Mouse (Mus musculus) intestine, embryonic 15.5 days (tissue): ENCODE results near the gene Ifi27. TPM values are rescaled to one million over a fixed set of nuclear protein-coding genes. Genes with fewer than 3 reads are reported as not detected.

Experiments
- ATAC-seq: fragments of 200-750 bp; cut with Nextera tagmentation; 2 replicates; pipeline ENCODE4 v1.8.0; 2017; ENCODE audit warnings: moderate TSS enrichment, moderate library complexity
- H3K27ac ChIP-seq: fragments of 300-500 bp; sonication (generic); 2 replicates; pipeline ENCODE4 v1.5.1; 2015; ENCODE audit warnings: mild to moderate bottlenecking, inconsistent platforms
- H3K27me3 ChIP-seq: fragments of 300-500 bp; sonication (generic); replicated peaks from 2 replicates; pipeline ENCODE4 v1.6.1; 2015; ENCODE audit warnings: inconsistent platforms
- H3K36me3 ChIP-seq: fragments of 300-500 bp; sonication (generic); 2 replicates; pipeline ENCODE4 v1.6.1; 2015; ENCODE audit warnings: inconsistent platforms
- H3K4me1 ChIP-seq: fragments of 300-500 bp; sonication (generic); replicated peaks from 2 replicates; pipeline ENCODE4 v1.6.1; 2015; ENCODE audit warnings: inconsistent platforms
- H3K4me2 ChIP-seq: fragments of 300-500 bp; sonication (generic); replicated peaks from 2 replicates; pipeline ENCODE4 v1.6.1; 2015; ENCODE audit warnings: mild to moderate bottlenecking, inconsistent platforms
- H3K4me3 ChIP-seq: fragments of 300-500 bp; sonication (generic); replicated peaks from 2 replicates; pipeline ENCODE4 v1.5.1; 2015; ENCODE audit warnings: inconsistent platforms
- H3K9ac ChIP-seq: fragments of 300-500 bp; sonication (generic); 2 replicates; pipeline ENCODE4 v1.6.1; 2015; ENCODE audit warnings: inconsistent platforms
- H3K9me3 ChIP-seq: fragments of 300-500 bp; sonication (generic); 2 replicates; pipeline ENCODE4 v1.6.1; 2016; ENCODE audit warnings: inconsistent platforms
- WGBS: fragments of 180-500 bp; shearing (Covaris S2); methylation state at CpG from one replicate; pipeline ENCODE4 v1.1.7; 2015; 5-methylcytosine and 5-hydroxymethylcytosine counted together
- polyA plus RNA-seq: library from polyadenylated mRNA; unstranded; fragments of >200 nt; fragmentation: Nextera tagmentation; extraction: Ambion mirVana; gene quantifications from 2 replicates; pipeline ENCODE4 v1.2.1, GENCODE M21; 2015

Ifi27 gene
- 45.6 and 48.8 TPM in 2 replicates for polyA plus RNA-seq

DNA sequence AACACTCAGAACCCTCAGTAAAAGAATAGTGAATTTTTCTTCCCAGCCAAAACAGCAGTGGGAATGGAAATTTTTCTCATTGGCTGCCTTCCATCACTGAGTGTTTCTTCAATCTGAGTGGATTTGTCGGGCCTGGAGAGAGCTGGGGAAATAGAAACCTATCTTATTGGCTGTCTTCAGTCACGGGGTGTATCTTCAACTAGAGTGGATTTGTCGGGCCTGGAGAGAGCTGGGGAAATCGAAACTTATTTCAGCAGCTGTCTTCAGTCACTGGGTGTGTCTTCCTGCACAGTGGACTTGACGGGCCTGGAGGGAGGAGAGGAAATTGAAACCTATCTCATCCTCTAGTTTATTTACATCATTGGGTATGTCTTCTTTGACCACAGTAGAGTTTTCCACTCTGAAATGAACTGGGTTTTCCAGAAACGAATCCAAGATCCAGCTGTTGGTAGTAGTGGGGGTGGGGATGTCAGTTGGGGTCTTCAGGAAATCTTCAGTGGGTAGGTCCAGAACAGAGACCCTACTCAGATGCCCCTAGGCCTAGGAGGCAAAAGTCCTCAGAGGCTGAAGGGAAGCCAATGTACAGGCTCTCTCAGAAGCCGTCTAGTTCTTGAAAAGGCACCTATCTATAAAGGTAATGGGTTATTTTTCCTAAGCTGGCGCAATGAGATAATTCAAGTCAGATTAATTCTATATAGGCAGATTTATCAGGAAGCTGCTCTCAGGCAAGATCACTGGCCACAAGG, at the start of gene Ifi27:
Gene Ifi27, plus strand, starts transcription at position 226 of the 746 bp plus-strand sequence.
- no peak within 1 kb of the TSS for H3K9ac ChIP-seq

GRCm38 (mm10) chr12:103388505-103389347, 45.3 kb upstream of the Ifi27 start, which contains the start of gene Otub2:
Gene Otub2, plus strand, starts transcription at chr12:103388682.
- Histone ChIP-seq H3K27ac (no peak within 1 kb of the TSS), H3K4me1 (0 out of 2 replicates have a peak, but pooled peaks cover 7% of the 10 kb centered on the region), H3K27me3 (no peaks in the 10 kb centered on the region), H3K36me3 (no peaks in the 10 kb centered on the region), H3K4me2 (peak within 1 kb of the TSS; percentile 88), H3K9ac (peak within 1 kb of the TSS; percentile 95), H3K9me3 (no peaks in the 10 kb centered on the region), H3K4me3 (peak within 1 kb of the TSS; percentile 87)
- peak; percentile 99 for ATAC-seq
- under 1% methylated on average over 57 of the region's 58 CpGs for WGBS

More for the DNA sequence above, at the start of gene Ifi27:
- no peaks in the 10 kb centered on the region for H3K4me1 ChIP-seq
- H3K36me3 ChIP-seq = no peaks in the 10 kb centered on the region
- no peaks in the 10 kb centered on the region for H3K9me3 ChIP-seq
- no peaks in the 10 kb centered on the region for H3K27me3 ChIP-seq
- peak; percentile 94 for ATAC-seq
- WGBS = 44% methylated on average over 8 of the region's 8 CpGs
- H3K27ac ChIP-seq = peak within 1 kb of the TSS; percentile 70; the same call in 1 of the 2 replicates
- H3K4me3 ChIP-seq = 0 out of 2 replicates have a peak within 1 kb of the TSS, but pooled peaks have one; percentile 20
- H3K4me2 ChIP-seq = peak within 1 kb of the TSS; percentile 45

GRCm38 (mm10) chr12:103389348-103389727, 44.7 kb upstream of the Ifi27 start:
- H3K9ac ChIP-seq = peak overlapping the region; percentile 95; the same call in 1 of the 2 replicates
- H3K4me1 ChIP-seq = 0 out of 2 replicates have a peak, but pooled peaks cover 7% of the 10 kb centered on the region
- H3K4me3 ChIP-seq = peak overlapping the region; percentile 87
- ATAC-seq = no peak
- no peaks in the 10 kb centered on the region for H3K36me3 ChIP-seq
- no peak overlapping the region for H3K27ac ChIP-seq
- 63% methylated on average over 2 of the region's 2 CpGs for WGBS
- H3K27me3 ChIP-seq = no peaks in the 10 kb centered on the region
- peak overlapping the region; percentile 88 for H3K4me2 ChIP-seq
- H3K9me3 ChIP-seq = no peaks in the 10 kb centered on the region

DNA sequence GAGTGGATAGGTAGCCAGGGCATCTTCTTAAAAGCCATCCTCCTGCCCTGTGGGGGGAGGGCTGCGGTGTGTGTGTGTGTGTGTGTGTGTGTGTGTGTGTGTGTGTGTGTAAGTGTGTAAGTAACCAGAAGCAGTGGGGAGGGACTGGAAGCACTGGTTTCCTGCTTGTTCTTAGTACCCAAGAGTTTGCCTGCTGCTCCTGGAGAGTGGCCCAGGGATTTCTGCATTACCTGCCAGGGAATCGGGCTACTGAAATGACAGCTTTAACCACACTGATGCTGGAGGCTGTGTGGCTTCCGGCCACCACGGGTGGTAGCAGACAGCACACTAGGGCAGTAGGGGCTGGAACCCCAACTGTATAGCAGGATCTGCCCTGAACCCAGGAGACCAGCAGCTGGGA, 44.0 kb upstream of the Ifi27 start:
- Histone ChIP-seq H3K27me3 (no peaks in the 10 kb centered on the region), H3K36me3 (no peaks in the 10 kb centered on the region), H3K4me2 (no peak overlapping the region), H3K27ac (no peak overlapping the region), H3K9me3 (no peaks in the 10 kb centered on the region), H3K4me1 (0 out of 2 replicates have a peak, but pooled peaks cover 7% of the 10 kb centered on the region), H3K9ac (no peak overlapping the region), H3K4me3 (no peak overlapping the region)
- WGBS = 76% methylated on average over 3 of the region's 4 CpGs
- no peak for ATAC-seq

DNA sequence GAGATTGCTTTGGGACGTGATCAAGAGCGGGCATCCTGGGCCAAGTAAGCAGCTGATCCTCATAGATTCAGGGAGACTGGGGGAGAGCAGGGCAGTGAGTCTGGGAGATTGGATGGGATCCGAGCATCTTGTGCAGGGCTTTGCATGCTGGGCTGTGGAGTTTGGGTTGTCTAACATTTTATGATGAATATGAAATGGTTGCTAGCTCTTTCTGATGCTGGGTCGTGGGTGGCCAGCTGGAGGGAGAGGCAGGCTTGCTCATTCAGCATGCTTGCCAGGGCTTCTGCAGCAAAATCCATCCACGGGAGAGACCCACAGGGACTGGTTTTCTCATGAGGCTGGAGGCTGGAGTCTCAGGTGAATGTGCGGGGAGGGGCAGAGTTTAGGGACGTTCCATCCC, 42.9 kb upstream of the Ifi27 start:
- Histone ChIP-seq H3K4me2 (no peak overlapping the region), H3K4me1 (0 out of 2 replicates have a peak, but pooled peaks cover 7% of the 10 kb centered on the region), H3K27me3 (no peaks in the 10 kb centered on the region), H3K4me3 (no peak overlapping the region), H3K9me3 (no peaks in the 10 kb centered on the region), H3K36me3 (no peaks in the 10 kb centered on the region), H3K27ac (no peak overlapping the region), H3K9ac (no peak overlapping the region)
- 70% methylated on average over 7 of the region's 7 CpGs for WGBS
- no peak for ATAC-seq

DNA sequence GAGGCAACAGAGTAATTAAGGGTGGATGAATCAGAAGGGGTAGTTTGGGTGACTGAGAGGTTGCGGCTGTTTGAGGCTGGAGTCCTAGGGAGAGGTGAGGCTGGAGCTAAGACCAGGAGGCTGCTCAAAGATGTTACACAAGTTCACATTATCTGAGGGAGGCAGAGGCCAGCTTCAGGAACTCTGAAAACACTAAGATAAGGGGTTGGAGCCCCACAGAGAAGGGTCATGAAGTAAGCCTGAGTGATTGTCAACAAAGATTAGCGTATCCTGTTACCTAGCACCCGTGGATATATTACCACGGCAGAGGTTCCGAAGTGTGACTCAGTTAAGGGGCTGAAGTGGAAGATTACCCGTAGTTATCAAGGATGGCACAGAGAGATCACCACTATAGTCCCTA, 40.5 kb upstream of the Ifi27 start:
- Histone ChIP-seq H3K4me3 (no peak overlapping the region), H3K9ac (no peak overlapping the region), H3K36me3 (no peaks in the 10 kb centered on the region), H3K4me2 (no peak overlapping the region), H3K9me3 (no peaks in the 10 kb centered on the region), H3K27me3 (no peaks in the 10 kb centered on the region), H3K27ac (no peak overlapping the region), H3K4me1 (0 out of 2 replicates have a peak, but pooled peaks cover 7% of the 10 kb centered on the region)
- ATAC-seq = peak; percentile 41; the same call in 1 of the 2 replicates
- WGBS = 33% methylated on average over 6 of the region's 6 CpGs

- no peak overlapping the region for H3K4me3 ChIP-seq
- H3K9me3 ChIP-seq = no peaks in the 10 kb centered on the region
- no peak overlapping the region for H3K27ac ChIP-seq
- no peaks in the 10 kb centered on the region for H3K4me1 ChIP-seq
- 65% methylated on average over 12 of the region's 12 CpGs for WGBS
- no peaks in the 10 kb centered on the region for H3K36me3 ChIP-seq
- no peak overlapping the region for H3K9ac ChIP-seq
- ATAC-seq = no peak
- no peaks in the 10 kb centered on the region for H3K27me3 ChIP-seq
- H3K4me2 ChIP-seq = no peak overlapping the region
Measured at GRCm38 (mm10) chr12:103395486-103396275, 38.3 kb upstream of the Ifi27 start.

DNA sequence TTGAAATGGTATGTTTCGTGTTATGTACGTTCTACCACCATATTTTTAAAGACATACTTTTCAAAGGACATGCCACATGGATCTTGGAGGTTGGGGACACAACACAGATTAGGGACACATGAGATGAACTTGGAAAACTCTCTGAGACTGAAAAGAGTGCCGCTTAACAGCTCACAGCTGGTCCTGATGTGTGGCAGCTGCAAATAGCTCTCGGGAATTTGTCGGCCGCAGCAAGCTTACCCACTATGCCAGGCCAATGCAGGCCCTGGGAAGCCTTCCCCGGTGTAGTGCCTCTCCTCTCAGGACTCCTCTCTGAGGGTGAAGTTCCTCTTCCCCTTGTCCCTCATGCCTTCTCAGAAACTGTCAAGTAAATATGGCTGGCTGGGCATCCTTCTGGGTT, 37.3 kb upstream of the Ifi27 start:
- Histone ChIP-seq H3K4me1 (no peaks in the 10 kb centered on the region), H3K27ac (no peak overlapping the region), H3K36me3 (no peaks in the 10 kb centered on the region), H3K9ac (no peak overlapping the region), H3K4me3 (no peak overlapping the region), H3K27me3 (no peaks in the 10 kb centered on the region), H3K4me2 (no peak overlapping the region), H3K9me3 (no peaks in the 10 kb centered on the region)
- ATAC-seq = no peak
- 81% methylated on average over 7 of the region's 7 CpGs for WGBS

GRCm38 (mm10) chr12:103404131-103404530, 29.9 kb upstream of the Ifi27 start:
- H3K27ac ChIP-seq = no peak overlapping the region
- no peaks in the 10 kb centered on the region for H3K9me3 ChIP-seq
- no peaks in the 10 kb centered on the region for H3K4me1 ChIP-seq
- H3K4me3 ChIP-seq = no peak overlapping the region
- no peak overlapping the region for H3K9ac ChIP-seq
- H3K36me3 ChIP-seq = peaks cover 24% of the 10 kb centered on the region
- no peak for ATAC-seq
- H3K27me3 ChIP-seq = no peaks in the 10 kb centered on the region
- H3K4me2 ChIP-seq = no peak overlapping the region
- WGBS = 87% methylated on average over 18 of the region's 18 CpGs

DNA sequence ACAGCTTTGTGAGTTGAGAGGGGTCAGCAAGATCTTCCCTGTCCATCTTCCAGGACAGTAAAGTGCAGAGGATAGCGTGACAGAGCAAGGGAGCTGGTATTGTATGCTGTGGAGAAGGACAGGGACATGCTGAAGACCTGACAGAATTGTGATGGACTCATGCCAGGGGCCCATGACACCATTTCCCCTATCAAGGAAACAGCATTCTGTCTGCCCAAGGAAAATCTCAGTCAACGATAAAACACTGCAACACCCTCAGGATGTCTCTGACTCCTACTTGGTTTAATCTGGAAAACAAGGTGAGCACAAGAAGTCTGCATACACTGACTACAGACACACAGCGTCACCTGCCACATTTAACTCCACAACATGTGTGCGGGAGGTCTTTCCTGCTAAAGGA, 26.3 kb upstream of the Ifi27 start, which contains the start of gene 9330161L09Rik:
Gene 9330161L09Rik, minus strand, starts transcription at position 101 of the 400 bp plus-strand sequence.
- Histone ChIP-seq H3K27ac (no peak within 1 kb of the TSS), H3K27me3 (no peaks in the 10 kb centered on the region), H3K9me3 (no peaks in the 10 kb centered on the region), H3K4me1 (no peaks in the 10 kb centered on the region), H3K4me3 (no peak within 1 kb of the TSS), H3K36me3 (peaks cover 45% of the 10 kb centered on the region), H3K9ac (no peak within 1 kb of the TSS), H3K4me2 (no peak within 1 kb of the TSS)
- WGBS = 97% methylated on average over 4 of the region's 4 CpGs
- ATAC-seq = no peak

GRCm38 (mm10) chr12:103408144-103408543, 25.9 kb upstream of the Ifi27 start:
- ATAC-seq = no peak
- Histone ChIP-seq H3K4me1 (no peaks in the 10 kb centered on the region), H3K36me3 (peaks cover 50% of the 10 kb centered on the region), H3K4me3 (no peak overlapping the region), H3K4me2 (no peak overlapping the region), H3K9me3 (no peaks in the 10 kb centered on the region), H3K27ac (no peak overlapping the region), H3K9ac (no peak overlapping the region), H3K27me3 (no peaks in the 10 kb centered on the region)
- WGBS = 86% methylated on average over 10 of the region's 10 CpGs
